Mouse (Mus musculus) T-helper 1 cell (primary cell): ENCODE data around the gene Zan.

Experiments
- in situ Hi-C: fragments of 300-600 bp; cut with MboI, MseI; formaldehyde crosslinking; loops from one replicate; pipeline ENCODE4 v1.15.1; 2025; ENCODE audit warnings: high pct_unique_total_duplicates

The Zan gene

DNA sequence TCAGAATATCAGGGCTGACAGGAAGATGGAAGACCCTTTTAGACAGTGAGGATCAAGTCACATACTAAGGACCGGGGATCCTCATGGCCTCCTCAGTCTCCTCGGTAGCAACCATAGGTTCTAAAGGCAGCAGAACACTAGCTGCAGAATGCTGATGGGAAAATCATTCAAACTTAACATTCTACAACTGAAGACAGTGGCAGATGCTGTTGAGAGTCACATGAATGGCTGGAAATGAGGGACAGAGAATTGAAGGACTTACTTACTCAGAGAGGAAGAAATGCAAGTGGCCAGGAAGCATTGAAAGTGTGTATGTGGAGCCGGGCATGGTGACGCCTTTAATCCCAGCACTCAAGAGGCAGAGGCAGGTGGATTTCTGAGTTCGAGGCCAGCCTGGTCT is at the start of gene Zan:
Gene Zan, minus strand, starts transcription at position 101 of the 400 bp plus-strand sequence.
- in situ Hi-C loops = no loop called here

DNA sequence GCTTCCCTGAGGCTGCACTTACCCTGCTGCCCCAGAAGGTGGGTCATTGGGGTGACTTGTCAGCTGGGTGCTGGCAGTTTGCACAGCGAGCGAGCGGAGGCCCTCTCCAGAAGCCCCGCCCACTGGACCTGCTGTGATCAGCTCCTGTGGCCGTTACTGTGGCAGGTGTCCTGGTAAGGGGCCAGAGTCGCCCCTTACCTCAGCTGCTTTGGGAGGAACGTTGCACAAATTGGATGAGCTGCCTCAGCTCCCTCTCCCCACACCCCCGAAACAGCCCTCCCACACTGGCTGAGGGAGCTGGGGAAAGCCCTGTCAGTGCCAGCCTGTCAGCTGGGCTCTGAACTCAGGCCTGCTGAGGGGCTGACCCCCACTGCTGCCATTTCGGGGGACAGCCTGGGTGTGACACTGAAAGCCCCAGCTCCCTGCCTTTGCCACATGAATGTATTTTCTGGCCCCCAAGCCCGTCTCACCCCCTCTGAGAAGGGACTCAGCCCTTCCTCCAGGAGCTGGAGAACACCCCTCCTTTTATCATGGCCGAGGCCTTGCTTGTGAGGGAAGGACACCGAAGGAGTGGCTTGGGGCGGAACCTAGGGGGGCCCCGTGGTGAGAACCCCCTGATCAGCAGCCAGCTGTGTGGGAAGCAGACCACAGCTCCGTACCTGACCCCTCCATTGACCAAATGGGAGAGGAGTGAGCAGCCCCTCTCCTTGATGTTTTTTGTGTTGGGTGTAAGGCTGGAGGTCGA is 49.5 kb upstream of the Zan start:
- in situ Hi-C loops = no loop called here

DNA sequence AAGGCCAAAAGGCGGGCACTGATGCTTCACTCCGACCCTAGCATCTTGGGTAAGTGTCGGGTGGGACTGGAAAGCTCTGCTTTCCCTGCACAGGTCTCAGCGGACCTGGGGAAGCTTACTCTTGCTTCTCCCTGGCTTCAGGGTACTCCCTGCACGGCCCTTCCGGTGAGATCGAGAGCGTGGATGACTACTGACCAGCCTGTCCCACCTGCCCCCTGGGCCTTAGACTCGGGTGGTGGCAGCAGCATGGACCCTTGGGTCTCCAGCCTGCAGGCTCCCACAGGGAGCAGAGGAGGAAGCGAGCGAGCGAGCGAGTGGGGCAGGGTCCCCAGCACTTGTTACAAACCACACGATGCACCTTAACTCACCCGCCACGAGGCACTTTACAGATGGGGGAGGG is 48.6 kb upstream of the Zan start:
- in situ Hi-C loops = no loop called here

DNA sequence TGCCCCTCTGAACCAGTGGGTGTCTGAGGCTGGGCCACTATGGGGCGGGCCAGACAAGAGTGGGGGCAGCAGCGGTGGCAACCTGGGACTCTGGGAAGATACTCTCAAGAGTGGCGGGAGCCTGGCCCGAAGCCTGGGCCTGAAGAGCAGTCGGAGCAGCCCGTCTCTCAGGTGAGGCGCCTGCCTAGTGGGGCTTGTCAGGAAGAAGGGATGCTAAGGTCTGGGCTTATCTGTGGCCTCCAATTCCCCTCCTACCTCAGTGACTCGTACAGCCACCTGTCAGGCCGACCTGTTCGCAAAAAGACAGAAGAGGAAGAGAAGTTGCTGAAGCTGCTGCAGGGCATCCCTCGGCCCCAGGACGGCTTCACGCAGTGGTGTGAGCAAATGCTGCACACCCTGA is 47.8 kb upstream of the Zan start:
- in situ Hi-C loops = no loop called here

DNA sequence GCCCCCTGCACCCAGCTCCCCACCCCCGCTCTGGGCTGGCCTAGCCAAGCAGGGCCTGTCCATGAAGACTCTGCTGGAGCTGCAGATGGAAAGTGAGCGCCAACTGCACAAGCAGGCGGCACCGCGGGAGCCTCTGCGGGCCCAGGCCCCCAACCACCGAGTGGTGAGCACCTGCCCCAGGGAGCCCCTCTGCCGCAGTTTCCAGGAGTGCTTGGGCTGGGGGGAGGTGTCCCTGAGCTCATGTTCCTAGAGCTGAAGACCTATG is 47.3 kb upstream of the Zan start:
- in situ Hi-C loops = no loop called here

DNA sequence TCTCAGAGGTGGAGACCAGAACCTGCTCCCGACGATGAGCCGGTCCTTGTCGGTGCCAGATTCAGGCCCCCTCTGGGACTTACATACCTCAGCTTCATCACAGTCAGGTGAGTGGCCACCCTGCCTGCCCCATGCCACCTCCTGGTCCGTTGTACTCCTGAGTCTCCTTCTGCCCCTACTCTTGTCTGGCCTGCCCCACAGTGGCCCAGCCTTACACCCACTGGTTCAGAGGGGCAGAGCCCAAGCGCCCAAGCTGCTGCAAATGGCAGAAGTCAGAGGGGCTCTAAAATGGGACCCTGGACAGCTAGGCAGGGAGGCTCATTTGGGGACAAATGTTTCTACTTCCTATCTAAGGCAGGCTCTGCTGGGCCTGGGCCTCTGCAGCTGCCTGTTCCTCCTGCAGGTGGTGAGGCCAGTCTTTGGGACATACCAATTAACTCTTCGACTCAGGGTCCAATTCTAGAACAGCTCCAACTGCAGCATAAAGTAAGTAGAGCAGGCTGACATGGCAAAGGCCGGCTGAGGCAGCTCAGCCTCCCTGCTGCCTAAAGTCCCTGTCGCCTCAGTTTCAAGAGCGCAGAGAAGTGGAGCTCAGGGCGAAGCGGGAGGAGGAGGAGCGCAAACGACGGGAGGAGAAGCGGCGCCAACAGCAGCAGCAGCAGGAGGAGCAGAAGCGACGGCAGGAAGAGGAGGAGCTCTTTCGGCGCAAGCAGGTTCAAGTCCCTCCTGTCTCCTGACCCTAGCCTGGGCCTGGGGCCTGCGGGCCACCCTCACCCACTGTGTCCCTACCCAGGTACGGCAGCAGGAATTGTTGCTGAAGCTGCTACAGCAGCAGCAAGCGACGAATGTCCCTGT is 46.8 kb upstream of the Zan start:
- in situ Hi-C loops = no loop called here

DNA sequence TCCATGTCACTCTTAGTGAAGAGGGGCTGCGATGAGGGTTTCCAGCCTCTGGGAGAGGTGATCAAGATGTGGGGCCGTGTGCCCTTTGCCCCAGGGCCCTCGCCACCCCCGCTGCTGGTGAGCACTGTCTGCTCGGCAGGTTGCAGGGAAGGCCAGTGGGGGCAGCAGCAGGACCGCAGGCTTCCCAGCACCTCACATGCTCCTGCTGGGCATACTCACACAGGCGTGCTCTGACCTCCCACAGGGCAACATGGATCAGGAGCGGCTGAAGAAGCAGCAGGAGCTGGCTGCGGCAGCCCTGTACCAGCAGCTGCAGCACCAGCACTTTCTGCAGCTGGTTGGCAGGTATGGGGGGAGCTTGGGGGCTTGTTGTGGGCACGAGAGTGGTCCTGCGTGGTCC is 45.8 kb upstream of the Zan start:
- in situ Hi-C loops = no loop called here

DNA sequence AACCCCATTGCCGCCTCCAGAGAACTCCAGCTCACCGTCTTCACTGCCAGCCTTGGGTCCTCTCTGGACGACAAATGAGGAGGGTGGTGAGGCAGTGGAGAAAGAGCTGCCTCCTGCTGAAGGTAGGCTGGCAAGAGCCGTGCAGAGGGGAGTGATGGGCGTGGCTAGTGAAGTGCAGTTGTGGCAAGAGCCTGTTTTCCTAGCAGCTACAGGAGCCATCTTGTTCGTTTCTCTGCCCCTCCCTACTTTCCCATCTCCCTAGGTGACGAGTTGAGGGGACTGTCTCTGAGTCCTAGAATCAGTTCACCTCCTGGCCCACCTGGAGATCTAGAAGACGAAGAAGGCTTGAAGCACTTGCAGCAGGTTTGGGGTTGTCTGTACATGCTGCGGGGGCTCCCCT is 45.0 kb upstream of the Zan start:
- in situ Hi-C loops = no loop called here

DNA sequence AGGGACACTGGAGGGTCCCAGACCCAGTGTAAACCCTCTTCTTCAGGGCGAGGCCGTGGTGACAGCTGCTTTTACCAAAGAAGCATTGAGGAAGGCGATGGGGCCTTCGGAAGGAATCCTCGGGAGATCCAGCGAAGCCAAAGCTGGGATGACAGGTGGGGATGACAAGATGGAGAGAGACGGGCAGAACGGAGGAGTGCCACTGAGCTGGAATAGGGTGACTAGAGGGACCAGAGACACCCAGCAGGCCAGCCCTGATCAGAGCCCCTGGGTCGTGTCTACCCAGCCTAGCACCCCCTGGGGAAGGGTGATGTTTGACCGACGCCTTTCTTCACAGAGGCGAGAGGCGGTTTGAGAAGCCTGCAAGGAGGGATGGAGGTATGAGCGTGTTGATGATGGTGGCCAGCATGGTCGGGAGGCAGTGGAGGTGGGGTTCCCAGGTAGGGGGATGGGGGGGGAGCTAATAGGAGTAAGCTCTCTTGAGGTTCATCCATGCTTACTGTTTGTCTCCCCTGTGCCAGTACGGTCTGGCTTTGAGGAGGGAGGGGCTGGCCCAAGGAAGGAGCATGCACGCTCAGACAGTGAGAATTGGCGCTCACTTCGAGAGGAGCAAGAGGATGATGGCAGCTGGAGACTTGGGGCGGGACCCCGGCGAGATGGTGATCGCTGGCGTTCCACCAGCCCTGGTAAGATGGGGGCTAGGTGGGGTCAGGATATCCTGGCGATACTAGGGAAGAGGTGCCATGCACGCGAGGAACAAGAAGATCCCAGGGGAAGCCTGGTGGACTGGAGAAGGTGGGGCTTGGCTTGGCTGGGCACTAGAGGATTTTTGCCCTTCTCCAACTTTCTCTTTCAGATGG is 43.1 kb upstream of the Zan start:
- in situ Hi-C loops = no loop called here

DNA sequence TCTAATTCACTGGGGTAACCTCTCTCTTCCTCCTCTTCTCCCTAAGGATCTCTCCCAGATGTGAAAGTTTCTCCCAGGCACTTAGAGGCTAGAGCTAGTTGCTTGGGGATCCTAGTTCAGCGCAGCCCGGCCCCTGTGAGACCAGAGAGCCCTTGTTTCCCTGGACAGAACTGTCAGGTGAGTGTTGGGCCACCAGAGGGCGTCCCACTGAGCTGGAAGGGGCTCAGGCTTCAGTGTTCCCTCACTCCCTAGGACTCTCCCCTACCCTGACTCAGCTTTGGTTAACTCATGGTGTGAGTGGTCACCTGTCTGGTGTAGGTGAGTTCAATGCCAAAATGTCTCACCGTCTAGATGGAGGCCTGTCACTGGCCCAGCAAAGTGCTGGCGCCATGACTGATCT is 41.6 kb upstream of the Zan start, which contains the start of gene Gigyf1:
Gene Gigyf1, plus strand, starts transcription at position 113 of the 400 bp plus-strand sequence.
- in situ Hi-C loops = no loop called here

DNA sequence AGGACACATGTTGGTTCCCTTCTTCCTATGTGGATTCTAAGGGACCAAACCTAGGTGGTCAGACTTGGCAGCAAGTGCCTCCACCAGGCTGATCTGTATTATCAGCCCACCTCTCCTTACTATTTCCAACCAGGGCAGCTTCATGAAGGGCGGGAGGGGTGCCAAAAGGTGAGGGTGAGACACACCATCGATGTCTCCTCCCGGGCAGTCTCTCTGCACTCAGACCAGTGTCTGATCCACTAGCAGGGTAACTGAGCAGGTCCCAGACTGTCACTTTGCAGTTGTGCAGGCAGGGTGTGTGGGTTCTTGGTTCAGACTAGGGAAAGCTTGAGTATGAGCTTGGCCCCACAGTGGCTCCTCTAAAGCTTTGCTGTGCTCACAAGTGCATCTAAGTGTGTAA is 37.9 kb upstream of the Zan start:
- in situ Hi-C loops = no loop called here

DNA sequence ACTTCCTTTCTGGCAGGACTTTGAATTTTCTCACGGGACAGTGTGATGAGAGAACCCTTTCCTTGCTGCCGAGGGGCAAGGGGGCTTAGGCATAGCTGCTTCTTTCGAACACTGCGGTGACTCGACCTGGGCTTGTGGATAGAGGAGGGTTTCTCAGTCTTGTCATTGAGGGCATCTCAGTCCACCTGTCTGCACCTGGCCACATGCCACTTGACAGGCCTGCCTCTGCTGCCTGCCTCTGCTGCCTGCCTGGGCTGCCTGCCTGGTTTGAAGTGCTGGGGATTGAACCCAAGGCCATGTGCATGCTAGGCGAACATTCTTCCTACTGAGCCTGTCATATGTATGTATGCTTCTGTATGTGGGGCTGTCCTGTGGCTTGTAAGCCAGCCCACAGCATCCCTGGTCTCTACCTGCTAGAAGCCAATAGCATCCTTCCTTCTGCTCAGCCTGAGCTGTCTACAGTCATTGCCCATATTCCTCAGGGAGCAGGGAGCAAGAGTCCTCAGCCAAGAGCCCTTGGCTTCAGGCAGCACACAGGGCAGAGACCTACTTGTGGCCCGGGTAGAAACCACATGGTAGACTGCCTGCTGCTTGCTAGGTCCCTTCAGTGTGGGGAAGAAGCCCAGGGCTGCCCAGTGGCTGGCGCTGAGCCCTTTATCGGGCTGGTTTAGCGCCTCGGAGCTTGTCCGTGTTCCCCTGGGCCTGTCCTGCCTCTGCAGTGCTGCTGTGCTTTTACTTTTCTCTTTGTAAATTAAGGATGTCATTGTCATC is 37.3 kb upstream of the Zan start:
- in situ Hi-C loops = no loop called here

DNA sequence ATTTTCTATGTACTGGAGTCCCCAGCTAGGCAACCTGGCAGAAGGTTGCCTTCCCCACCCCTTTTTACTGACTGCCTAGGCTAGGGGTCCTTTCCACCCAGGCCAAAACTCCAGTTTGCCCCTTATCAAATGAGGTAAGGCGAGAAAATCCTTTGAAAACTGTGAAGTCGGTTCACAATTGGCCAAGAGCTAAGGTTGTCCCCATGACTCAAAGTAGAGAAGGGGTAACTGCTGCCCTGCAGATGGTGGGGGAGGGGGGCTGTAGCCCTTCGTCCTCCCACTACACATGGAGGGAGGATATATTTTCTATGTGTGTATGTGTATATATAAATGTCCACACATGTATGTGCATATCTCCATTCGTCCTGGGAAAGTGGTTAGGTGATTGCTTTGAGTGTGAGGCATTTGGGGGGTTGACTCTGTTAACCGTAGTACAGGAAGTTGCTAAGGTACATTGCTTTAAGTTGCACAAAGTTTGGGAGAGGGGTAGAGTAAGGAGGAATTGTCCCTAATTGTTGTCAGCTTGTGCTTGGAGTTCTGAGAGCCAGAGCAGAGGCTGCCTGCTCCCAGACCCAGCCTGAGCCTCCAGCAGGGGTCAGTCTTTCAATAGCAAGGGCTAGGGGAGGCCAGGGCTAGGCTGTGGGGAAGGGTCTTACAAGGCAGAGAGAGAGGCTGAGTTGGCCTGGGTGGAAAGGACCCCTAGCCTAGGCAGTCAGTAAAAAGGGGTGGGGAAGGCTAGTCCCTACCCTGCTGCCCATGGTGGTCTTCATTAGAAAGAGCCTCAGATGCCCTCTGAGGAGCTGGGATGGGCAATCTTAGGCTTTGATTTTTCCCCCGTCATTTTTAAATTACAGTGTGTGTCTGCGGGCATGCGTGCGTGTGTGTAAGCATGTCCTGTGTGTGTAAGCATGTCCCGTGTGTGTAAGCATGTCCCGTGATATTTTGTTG is 36.3 kb upstream of the Zan start:
- in situ Hi-C loops = no loop called here

DNA sequence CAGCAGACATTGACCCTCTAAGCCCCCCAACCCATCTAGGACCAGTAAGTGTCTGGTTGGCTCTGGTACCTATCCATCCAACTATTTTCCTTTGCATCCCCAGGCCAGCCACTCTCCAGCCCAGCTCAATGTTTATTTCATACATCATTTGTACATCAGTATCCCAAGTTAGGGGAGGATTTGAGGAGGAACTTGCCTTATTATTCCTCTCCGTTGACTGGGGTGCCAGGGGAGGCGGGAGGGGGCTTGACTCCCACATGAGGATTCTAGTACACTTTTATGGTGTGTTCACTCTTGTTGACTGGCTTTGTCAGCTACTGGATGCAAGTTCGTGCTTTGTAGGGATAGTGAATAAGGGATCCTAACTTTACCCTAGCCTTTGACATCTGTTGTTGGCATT is 34.8 kb upstream of the Zan start:
- in situ Hi-C loops = no loop called here

DNA sequence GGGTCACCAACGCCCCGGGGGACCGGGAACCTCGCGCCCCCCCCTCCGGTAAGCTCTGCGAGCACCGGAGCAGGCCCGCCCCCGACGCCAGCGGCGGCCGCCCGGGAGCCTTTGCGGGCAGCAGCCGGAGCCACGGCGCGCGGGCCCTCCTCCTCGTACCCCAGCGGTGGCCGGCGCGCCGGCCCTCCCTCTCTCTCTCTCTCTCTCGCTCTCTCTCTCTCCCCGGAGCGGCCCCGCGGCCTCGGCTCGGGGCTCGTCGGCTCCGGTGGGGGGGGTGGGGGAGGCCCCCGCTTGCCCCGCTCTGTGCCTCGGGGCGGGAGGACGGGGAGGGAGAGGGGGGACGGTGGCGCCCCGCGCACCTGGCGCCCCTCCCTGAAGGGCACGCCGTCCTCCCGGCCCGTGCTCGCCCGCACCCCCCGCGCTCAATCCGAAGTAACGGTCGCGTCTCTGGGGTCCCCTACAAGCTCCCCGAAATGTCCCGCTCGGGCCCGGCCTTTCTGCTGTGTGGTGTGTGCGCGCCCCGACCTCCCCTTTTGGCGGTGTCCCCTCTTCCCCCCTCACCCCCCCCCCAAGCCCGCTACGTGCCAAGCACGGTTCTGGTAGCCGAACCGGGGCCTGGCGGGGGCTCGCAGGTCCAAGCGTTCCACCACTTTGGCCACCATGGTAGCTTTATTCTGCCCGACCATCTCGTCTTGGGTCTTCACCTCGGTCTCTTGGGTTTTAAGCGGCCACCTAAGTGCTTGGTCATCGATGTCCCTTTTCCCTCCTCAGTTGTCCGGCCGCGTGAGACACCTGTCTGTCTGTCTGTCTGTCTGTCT is 33.9 kb upstream of the Zan start:
- in situ Hi-C loops = no loop called here

DNA sequence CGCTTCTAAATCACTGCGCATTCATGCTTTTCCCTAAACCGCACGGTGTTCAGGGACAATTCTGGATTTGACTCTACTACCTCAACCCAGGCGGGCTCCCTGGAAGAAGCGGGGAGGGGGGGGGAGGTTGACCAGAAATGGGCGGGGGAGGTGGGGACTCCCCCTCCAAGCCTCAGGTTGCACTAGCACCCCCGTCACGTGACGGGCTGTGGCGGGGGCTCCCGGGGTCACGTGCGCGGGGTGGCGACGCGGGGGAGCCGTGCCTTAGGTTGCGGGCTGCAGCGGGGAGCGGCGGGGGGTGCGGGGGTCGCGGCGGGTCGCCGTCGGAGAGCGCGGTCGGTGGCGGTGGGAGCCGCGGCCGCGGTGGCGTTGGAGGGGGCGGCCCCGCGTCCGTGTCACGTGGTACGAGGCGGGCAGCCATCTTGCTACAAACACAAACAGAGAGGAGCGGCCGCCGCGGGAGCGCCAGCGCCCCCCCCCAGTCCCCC is 33.2 kb upstream of the Zan start:
- in situ Hi-C loops = no loop called here

DNA sequence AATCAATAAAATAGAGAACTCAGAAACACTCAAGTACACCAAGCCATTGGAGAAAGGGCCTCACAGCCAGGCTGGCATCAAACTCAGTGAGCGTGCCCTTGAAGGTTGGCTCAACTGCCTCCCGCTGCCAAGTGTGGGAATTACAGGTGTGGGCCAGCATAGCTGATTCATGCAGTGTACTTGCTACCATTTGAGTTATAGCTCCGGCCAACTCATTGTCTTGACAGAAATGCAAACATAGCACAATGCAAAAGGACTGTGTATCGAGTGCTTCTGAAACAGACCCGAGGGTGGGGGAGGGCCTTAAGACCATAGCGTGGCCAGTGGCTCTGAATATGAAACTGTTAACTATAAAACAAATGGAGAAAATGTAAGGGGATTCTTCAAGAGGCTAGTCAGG is 27.2 kb upstream of the Zan start:
- in situ Hi-C loops = no loop called here

DNA sequence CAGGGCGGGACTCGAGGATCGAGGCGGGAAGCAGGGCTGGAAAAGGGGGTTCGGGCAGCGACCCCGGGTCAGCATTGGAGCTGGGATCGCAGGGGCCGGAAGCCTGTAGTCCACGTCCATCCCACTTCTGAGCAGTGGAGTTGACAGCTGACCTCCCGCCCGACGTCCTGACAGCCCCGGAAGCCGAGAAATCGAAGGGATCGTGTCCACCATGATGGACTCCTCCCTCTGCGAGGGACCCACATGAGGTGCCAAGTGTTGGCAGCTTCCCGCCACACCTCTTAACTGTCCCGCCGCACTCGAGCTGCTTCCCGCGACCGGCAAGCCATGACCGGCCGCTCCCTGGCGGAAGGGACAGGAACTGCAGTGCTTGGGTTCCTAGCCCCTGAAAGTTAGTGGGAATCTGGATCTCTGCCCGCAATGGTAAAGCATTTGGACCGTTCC is 25.8 kb upstream of the Zan start:
- in situ Hi-C loops = no loop called here
